Mouse (Mus musculus): ENCODE data around the gene Bank1. TPM values are rescaled to one million over a fixed set of nuclear protein-coding genes. Genes with fewer than 3 reads are reported as not detected.
"Not testable (repeated sequence)": the region's sequence is repeated elsewhere in the genome, so short reads cannot be mapped to it uniquely, and the experiment has no call there.

The Bank1 gene
- polyA plus RNA-seq, 1 experiment from 2014 or later = 1.0 TPM

- Histone ChIP-seq H3K9ac (ENCODE audit: low read depth, low read length) (no peak overlapping the region), H3K4me2 (replicated peaks; ENCODE audit: low read depth) (no peak overlapping the region), H3K27ac (ENCODE audit: low read depth, low read length) (no peak overlapping the region), H3K36me3 (ENCODE audit: control insufficient read depth, insufficient read depth) (no peaks in the 10 kb centered on the region), H3K4me1 (replicated peaks; ENCODE audit: control insufficient read depth, insufficient read depth, low read length) (no peaks in the 10 kb centered on the region), H3K27me3 (replicated peaks; ENCODE audit: control insufficient read depth, insufficient read depth, low read length) (no peaks in the 10 kb centered on the region), H3K4me3 (ENCODE audit: low read depth, low read length) (no peak overlapping the region), H3K9me3 (ENCODE audit: control insufficient read depth) (no peaks in the 10 kb centered on the region)
- ATAC-seq = no peak
- no peak for TF ChIP-seq CTCF (IDR thresholded peaks at IDR 0.05; ENCODE audit: low read depth)
- 93% methylated on average over 1 of the region's 1 CpGs for WGBS
Measured at GRCm38 (mm10) chr3:136308487-136308886, 17.4 kb downstream of the Bank1 start.

- Histone ChIP-seq H3K4me3 (ENCODE audit: low read depth, low read length) (no peak overlapping the region), H3K4me2 (replicated peaks; ENCODE audit: low read depth) (no peak overlapping the region), H3K9ac (ENCODE audit: low read depth, low read length) (no peak overlapping the region), H3K4me1 (replicated peaks; ENCODE audit: control insufficient read depth, insufficient read depth, low read length) (no peaks in the 10 kb centered on the region), H3K27ac (ENCODE audit: low read depth, low read length) (no peak overlapping the region), H3K27me3 (replicated peaks; ENCODE audit: control insufficient read depth, insufficient read depth, low read length) (no peaks in the 10 kb centered on the region), H3K9me3 (ENCODE audit: control insufficient read depth) (no peaks in the 10 kb centered on the region), H3K36me3 (ENCODE audit: control insufficient read depth, insufficient read depth) (no peaks in the 10 kb centered on the region)
- 64% methylated on average over 5 of the region's 5 CpGs for WGBS
- no peak for ATAC-seq
- no peak for TF ChIP-seq CTCF (IDR thresholded peaks at IDR 0.05; ENCODE audit: low read depth)
Measured at GRCm38 (mm10) chr3:136306564-136307158, 19.2 kb downstream of the Bank1 start.

- WGBS = 17% methylated on average over 1 of the region's 1 CpGs
- no peak overlapping the region for H3K4me2 ChIP-seq (replicated peaks; ENCODE audit: low read depth)
- no peak overlapping the region for H3K4me3 ChIP-seq (ENCODE audit: low read depth, low read length)
- TF ChIP-seq CTCF (IDR thresholded peaks at IDR 0.05; ENCODE audit: low read depth) = no peak
- no peaks in the 10 kb centered on the region for H3K36me3 ChIP-seq (ENCODE audit: control insufficient read depth, insufficient read depth)
- no peak overlapping the region for H3K9ac ChIP-seq (ENCODE audit: low read depth, low read length)
- ATAC-seq = no peak
- H3K27me3 ChIP-seq (replicated peaks; ENCODE audit: control insufficient read depth, insufficient read depth, low read length) = no peaks in the 10 kb centered on the region
- H3K27ac ChIP-seq (ENCODE audit: low read depth, low read length) = no peak overlapping the region
- no peaks in the 10 kb centered on the region for H3K9me3 ChIP-seq (ENCODE audit: control insufficient read depth)
- no peaks in the 10 kb centered on the region for H3K4me1 ChIP-seq (replicated peaks; ENCODE audit: control insufficient read depth, insufficient read depth, low read length)
Measured at GRCm38 (mm10) chr3:136302541-136302940, 23.3 kb downstream of the Bank1 start.

GRCm38 (mm10) chr3:136300810-136301209, 25.1 kb downstream of the Bank1 start:
- not testable (repeated sequence) for H3K9ac ChIP-seq (ENCODE audit: low read depth, low read length); H3K4me3 ChIP-seq (ENCODE audit: low read depth, low read length); H3K27ac ChIP-seq (ENCODE audit: low read depth, low read length); H3K27me3 ChIP-seq (replicated peaks; ENCODE audit: control insufficient read depth, insufficient read depth, low read length); H3K36me3 ChIP-seq (ENCODE audit: control insufficient read depth, insufficient read depth); H3K4me1 ChIP-seq (replicated peaks; ENCODE audit: control insufficient read depth, insufficient read depth, low read length); H3K4me2 ChIP-seq (replicated peaks; ENCODE audit: low read depth); H3K9me3 ChIP-seq (ENCODE audit: control insufficient read depth); ATAC-seq
- WGBS = 89% methylated on average over 2 of the region's 2 CpGs

- H3K27me3 ChIP-seq (replicated peaks; ENCODE audit: control insufficient read depth, insufficient read depth, low read length) = no peaks in the 10 kb centered on the region
- no peak for TF ChIP-seq CTCF (IDR thresholded peaks at IDR 0.05; ENCODE audit: low read depth)
- 86% methylated on average over 2 of the region's 2 CpGs for WGBS
- H3K36me3 ChIP-seq (ENCODE audit: control insufficient read depth, insufficient read depth) = no peaks in the 10 kb centered on the region
- H3K4me2 ChIP-seq (replicated peaks; ENCODE audit: low read depth) = no peak overlapping the region
- H3K9ac ChIP-seq (ENCODE audit: low read depth, low read length) = no peak overlapping the region
- H3K27ac ChIP-seq (ENCODE audit: low read depth, low read length) = no peak overlapping the region
- no peak for ATAC-seq
- H3K4me3 ChIP-seq (ENCODE audit: low read depth, low read length) = no peak overlapping the region
- H3K4me1 ChIP-seq (replicated peaks; ENCODE audit: control insufficient read depth, insufficient read depth, low read length) = no peaks in the 10 kb centered on the region
- no peaks in the 10 kb centered on the region for H3K9me3 ChIP-seq (ENCODE audit: control insufficient read depth)
Measured at GRCm38 (mm10) chr3:136297355-136297754, 28.5 kb downstream of the Bank1 start.

- Histone ChIP-seq H3K9me3 (ENCODE audit: control insufficient read depth) (no peaks in the 10 kb centered on the region), H3K9ac (ENCODE audit: low read depth, low read length) (no peak overlapping the region), H3K36me3 (ENCODE audit: control insufficient read depth, insufficient read depth) (no peaks in the 10 kb centered on the region), H3K27ac (ENCODE audit: low read depth, low read length) (no peak overlapping the region), H3K4me3 (ENCODE audit: low read depth, low read length) (no peak overlapping the region), H3K4me1 (replicated peaks; ENCODE audit: control insufficient read depth, insufficient read depth, low read length) (no peaks in the 10 kb centered on the region), H3K27me3 (replicated peaks; ENCODE audit: control insufficient read depth, insufficient read depth, low read length) (no peaks in the 10 kb centered on the region), H3K4me2 (replicated peaks; ENCODE audit: low read depth) (no peak overlapping the region)
- no peak for TF ChIP-seq CTCF (IDR thresholded peaks at IDR 0.05; ENCODE audit: low read depth)
- no peak for ATAC-seq
- 66% methylated on average over 2 of the region's 2 CpGs for WGBS
Measured at GRCm38 (mm10) chr3:136295250-136295649, 30.6 kb downstream of the Bank1 start.

GRCm38 (mm10) chr3:136287883-136288282, 38.0 kb downstream of the Bank1 start:
- H3K4me3 ChIP-seq (ENCODE audit: low read depth, low read length) = no peak overlapping the region
- H3K36me3 ChIP-seq (ENCODE audit: control insufficient read depth, insufficient read depth) = no peaks in the 10 kb centered on the region
- no peak for ATAC-seq
- H3K9ac ChIP-seq (ENCODE audit: low read depth, low read length) = no peak overlapping the region
- TF ChIP-seq CTCF (IDR thresholded peaks at IDR 0.05; ENCODE audit: low read depth) = no peak
- H3K4me1 ChIP-seq (replicated peaks; ENCODE audit: control insufficient read depth, insufficient read depth, low read length) = no peaks in the 10 kb centered on the region
- H3K9me3 ChIP-seq (ENCODE audit: control insufficient read depth) = no peaks in the 10 kb centered on the region
- no peaks in the 10 kb centered on the region for H3K27me3 ChIP-seq (replicated peaks; ENCODE audit: control insufficient read depth, insufficient read depth, low read length)
- 94% methylated on average over 2 of the region's 2 CpGs for WGBS
- H3K27ac ChIP-seq (ENCODE audit: low read depth, low read length) = no peak overlapping the region
- no peak overlapping the region for H3K4me2 ChIP-seq (replicated peaks; ENCODE audit: low read depth)

All from intestine, postnatal 0 days (tissue).